Mouse (Mus musculus) stomach, postnatal 0 days (tissue): ENCODE data around the gene Smim14.

ENCODE experiments used
- CTCF ChIP-seq: IDR thresholded peaks from 2 replicates; pipeline ENCODE4 v1.5.1; 2016; ENCODE audit warnings: antibody characterized with exemption, low read depth, mild to moderate bottlenecking, moderate library complexity
- EP300 ChIP-seq: optimal IDR thresholded peaks from 2 replicates; pipeline ENCODE3; 2016; ENCODE audit warnings: antibody characterized with exemption

- no peak for TF ChIP-seq EP300
- no peak for TF ChIP-seq CTCF
Observed at GRCm38 (mm10) chr5:65543491-65543890, 6.5 kb upstream of the Smim14 start.
